Mouse (Mus musculus) liver, adult (tissue): Measurements from ENCODE around the gene 2310046K23Rik.

ENCODE experiments used
- GATA4 ChIP-seq: IDR thresholded peaks from 2 replicates; pipeline ENCODE4 v1.6.1; 2014; ENCODE audit warnings: mild to moderate bottlenecking, low read length; ENCODE audit not compliant: insufficient replicate concordance

2310046K23Rik gene

DNA sequence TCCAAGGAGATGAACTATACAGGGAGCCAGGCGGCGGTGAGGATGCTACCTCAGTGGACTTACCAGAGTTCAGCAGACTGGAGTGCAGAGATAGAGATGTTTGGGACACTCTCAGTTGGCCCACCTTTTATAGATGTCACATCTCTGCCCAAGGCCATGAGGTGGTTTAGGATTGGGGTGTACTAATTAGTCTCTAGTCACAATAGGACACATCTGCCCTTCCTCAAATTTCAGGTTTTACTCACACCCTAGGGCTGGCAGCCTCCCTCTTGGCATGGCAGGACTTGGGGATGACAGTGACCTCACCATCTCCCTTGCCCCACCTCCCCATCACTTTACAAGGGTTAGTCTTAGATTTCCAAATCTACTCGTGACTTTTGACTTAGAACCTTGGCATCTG, at the start of gene 2310046K23Rik:
Gene 2310046K23Rik, minus strand, starts transcription at position 101 of the 400 bp plus-strand sequence.
- no peak for TF ChIP-seq GATA4

DNA sequence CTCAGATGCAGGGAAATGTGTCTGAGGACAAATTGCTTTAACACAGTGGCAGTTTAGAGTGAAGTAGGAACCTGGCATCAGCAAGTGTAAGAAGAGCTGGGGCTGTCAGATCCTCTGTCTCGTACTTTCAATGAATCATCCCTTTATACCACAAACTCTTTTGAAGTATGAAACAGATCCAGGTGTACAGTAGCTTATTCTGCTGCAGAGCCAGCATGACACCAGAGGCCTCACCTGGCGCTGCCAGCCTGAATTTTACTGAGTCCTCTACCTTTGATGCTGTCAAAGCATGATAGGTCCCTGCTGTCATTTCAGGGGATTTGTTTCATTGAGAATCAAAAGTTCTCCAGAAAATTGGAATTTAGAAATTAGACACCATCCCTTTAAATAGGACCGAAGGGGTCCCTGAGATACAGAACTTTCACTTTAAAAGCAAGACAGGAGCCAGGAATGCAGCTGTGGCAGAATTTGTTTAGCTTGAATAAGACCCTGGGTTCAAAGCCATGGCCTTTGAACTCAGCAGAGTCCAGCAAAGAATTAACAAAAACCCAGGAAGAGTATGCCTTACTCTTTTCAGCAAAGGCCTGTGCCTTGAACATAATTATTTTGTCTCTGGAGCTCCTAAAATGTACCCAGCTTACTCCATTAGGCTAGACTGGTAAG, 49.0 kb upstream of the 2310046K23Rik start:
- no peak for TF ChIP-seq GATA4

DNA sequence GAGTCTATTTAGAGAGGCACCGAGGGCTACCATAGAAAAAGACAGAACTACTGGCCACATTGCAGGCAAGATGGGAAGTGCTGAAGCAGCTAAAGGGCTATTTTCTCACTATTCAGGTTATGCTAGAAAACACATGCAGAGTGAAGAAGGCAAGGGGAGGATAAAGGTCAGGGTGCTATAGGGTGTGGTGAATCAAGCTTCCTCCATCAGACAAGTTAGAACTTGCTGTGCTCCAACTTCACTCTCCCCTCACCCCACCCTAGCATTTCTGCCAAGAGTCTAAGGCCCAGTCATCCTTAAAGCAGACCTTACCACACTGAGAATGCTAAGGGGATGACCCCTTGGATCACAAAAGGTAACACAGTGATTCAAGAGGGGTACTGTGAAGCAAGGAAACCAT, 45.2 kb upstream of the 2310046K23Rik start:
- no peak for TF ChIP-seq GATA4

DNA sequence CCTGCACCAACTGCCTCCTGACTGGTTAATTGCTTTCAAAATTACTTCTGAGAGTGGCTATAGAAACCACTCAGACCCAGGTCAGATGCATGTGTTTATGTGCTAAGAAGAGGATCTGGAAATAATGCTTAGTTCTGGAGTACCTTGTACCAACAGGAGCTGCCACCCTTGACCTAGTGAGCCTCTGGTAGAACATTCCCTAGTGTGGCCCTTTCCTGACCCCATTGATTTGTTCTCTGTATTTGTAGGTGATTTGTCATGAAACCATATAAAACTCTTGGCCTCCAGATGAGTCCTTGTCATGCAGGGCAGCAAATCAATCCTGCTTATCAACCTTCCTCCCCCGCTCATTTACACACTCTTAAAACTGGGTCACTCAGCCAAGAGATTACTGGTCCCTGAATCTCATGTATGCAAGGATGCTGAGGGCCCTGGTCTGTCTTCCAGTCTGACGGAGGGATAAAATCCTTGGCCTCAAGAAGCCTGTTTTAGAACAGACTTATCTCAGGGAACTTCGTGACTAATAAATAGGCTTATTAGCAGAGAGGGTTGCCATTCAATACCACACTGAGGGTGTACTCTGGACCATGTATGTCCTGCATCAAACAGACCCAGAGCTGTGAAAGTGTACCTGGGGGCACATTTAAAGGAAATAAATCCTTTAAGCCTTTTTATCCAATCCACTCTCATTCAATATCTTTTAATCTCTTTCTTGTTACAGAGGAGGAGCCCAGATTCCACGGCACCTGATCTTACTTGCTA, 44.5 kb upstream of the 2310046K23Rik start:
- TF ChIP-seq GATA4: no peak

DNA sequence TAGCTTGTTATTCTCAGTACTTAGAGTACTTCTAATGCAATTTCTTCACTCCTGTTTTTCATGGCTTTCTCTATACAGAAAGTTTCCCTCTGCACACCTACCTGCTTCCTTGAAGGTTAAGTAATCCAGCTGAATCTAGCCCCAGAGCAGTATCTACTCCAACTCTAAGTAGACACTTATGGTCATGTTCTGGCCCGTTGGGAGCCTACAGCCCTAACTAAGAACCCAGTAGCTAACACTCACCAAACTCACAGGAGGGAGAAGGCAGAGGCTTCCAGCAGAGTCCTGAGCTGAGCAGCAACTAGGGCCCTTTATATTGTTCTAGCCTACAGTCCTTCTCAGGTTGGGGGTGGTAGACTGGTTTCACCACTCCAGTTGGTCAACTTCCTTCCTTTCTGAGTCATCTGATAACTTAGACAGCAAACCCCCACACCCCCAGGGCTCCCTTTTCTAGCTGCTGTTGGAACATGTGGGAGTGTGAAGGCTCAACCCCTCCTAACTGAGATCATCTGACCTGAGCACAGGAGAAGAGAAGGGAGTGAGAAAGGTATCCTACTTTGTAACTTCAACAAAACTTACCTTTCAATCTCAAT, 39.2 kb upstream of the 2310046K23Rik start, which contains the start of gene Ivl:
Gene Ivl, minus strand, starts transcription at position 287 of the 593 bp plus-strand sequence.
- TF ChIP-seq GATA4: no peak

DNA sequence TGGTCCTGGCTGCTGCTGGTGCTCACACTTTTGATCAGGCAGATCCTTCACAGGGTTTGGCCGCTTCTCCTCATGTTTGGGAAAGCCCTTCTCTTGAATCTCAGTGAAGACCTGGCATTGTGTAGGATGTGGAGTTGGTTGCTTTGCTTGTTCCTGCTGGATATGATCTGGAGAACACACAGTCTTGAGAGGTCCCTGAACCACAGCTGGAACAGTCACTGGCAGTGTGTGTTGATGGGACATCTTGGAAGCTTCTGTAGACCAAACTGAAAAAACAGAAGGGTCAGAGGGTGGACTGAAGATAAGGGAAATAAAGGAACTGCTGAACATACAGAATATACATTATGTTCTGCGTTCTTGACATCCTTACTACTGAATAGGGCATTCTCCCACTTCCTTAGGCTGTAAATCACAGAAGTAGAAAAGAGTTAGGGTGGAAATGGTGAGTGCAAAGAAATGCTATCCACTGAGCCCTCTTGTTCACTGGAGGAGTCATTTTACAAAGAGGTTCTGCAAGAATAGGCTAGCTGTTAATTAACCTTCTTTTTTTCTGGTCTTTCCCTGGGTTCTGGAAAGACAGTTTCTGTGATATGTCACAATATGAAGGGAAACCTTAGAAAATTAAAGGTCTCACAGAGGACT, 38.3 kb upstream of the 2310046K23Rik start:
- no peak for TF ChIP-seq GATA4

DNA sequence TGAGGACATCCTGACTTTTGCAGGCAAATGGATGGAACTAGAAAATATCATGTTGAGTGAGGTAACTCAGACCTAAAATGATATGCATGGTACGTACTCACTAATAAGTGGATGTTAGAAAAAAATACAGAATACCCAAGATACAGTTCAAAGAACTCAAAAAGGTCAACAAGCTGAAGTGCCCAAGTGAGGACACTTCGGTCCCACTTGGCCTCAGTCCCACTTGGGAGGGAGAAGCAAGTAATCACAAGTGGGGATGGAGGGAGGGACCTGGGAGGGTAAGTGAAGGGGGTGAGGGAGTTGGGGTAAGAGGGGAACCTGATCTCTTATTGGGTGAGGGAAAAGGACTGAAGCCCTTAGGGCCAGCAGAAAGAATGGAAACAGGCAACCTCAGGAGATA, 34.4 kb upstream of the 2310046K23Rik start:
- TF ChIP-seq GATA4: no peak

DNA sequence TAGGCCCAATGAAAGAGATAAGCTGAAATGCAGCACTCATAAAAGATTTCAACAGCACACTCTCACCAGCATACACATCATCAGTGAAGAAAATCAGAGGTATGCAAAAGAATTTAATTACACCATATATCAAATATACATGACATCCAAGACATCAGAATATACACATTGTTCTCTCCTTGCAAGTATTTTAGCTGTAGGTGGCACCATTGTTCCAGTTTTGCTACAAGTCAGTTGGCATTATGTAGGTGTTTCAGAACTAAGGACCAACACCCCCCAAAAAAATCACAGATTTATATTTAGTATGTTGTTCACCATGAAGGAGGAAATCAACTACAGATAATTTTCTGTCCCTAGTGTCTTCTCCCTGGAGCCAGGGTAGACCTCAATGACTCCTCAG, 31.1 kb upstream of the 2310046K23Rik start:
- TF ChIP-seq GATA4: no peak

DNA sequence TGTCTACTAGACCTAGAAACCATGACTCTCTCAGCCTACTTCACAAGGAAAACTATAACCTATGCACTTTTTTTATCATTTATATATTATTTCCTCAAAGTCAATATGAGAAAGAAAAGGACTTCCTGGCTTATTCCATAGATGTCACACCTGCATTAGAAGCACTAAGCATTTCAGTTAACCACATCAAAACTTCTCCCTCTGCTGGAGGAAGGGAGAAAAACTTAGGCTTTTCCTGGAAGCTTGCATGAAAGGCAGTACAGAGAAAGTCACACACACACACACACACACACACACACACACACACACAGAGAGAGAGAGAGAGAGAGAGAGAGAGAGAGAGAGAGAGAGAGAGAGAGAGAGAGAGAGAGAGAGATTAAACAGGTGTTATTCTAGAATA, 22.0 kb downstream of the 2310046K23Rik start:
- no peak for TF ChIP-seq GATA4

DNA sequence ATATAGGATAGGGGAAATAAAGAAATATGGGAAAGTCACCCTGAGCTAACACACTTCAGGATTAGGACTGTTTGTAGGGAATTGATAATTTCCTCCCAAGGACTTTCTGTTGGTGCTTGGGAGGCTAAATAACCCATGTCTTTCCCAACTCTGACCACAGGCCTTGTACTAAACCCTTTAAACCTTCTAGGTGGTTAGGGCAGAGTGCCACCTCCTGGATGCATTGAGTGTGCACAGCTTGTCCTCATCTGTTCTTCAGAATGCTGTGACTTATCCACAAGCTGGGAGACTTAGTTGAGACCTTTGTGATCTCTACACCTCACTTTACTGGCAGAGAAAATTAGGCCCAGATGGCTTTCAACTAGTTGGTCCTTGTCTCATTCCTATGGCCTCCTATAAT, 23.5 kb downstream of the 2310046K23Rik start:
- TF ChIP-seq GATA4: no peak

DNA sequence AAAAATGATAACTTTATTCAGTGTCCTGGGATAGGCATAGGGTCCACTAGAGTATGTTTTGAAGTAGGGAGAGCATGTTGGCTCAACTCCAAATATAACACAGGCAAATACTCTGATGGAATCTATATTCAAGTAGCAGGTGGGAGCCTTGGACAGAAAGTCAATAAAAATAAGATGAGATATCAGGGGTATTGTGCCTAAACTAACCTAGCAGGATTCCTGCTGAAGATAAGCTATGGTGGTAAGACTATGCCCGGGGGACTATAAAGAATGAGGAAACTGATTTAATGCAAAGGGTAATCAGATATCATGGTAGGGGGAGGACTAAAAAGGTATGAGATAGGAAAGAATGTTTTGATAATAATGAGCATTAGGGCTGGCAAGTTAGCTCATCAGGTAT, 26.1 kb downstream of the 2310046K23Rik start:
- no peak for TF ChIP-seq GATA4

DNA sequence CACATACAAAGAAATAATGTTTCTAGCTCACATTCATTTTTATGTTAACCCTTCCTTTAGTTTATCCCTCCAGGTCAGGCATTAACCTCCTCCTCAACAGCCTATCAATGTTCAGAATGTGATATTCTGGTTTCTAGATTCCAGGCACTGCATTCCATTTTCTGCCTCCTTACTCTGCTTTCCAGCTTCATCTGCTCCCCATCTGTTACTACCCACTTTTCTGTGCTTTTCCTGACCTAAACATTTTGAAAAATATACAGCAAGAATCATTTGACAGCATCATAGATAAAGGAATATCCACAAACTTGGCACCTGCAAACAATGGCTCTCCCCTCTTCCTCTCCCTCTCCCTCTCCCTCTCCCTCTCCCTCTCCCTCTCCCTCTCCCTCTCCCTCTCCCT, 30.8 kb downstream of the 2310046K23Rik start:
- TF ChIP-seq GATA4: no peak

DNA sequence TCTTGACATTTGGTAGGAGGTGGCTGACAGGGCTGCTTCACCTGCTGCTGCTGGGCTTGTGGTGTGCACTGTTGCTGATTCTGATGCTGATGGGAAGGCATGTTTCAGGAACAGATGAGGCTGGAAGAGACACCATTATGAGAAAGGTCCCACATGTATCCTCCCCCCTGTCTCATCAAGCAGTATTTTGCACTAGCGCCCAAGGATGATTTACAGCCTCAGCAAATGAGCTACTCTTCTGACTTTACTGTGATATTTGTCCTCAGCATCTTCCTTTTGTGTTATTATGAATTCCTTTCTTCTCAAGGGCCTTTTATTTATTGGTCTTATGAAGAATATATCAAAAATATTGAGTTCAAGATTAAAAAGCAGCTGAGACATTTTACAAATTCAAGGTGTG, 33.9 kb downstream of the 2310046K23Rik start, which contains the start of gene Sprr4:
Gene Sprr4, minus strand, starts transcription at position 101 of the 400 bp plus-strand sequence.
- TF ChIP-seq GATA4: no peak

DNA sequence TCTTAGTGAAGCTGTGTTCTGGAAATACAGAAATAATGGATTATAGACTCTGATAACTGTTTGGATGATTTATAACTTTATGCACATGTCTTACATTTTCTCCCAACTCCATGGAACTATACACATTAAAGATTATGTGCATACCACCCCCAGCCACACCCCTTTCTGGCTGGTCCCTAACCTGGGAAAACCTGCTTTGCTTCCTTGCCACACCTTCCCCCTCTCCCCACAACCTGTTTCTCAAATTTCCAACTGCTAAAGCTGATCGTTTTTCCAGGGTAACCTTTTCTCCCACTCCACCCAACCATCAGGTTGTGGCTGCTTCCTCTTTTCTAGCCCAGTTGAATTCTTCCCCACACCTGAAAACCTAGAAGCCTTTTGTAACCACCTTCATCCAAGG, 48.0 kb downstream of the 2310046K23Rik start:
- no peak for TF ChIP-seq GATA4

DNA sequence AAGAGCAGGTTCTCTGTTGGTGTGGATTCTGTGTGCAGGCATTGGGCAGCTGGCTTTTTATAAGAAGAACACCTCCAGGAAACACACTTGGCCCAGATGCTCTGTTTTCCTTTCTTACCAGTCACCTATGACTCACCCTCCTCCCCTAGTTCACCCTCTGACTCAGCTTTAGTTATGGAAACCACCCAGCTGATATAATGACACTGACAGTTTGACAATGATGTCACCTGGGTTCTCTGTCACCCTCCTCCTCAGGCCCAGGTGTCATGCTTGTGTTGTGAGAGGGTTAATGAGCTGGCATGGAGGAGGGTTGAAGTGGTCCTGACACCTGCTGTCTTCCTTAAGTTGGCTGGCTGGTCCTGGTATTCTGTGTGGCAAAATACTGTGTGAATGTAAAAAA, 48.4 kb downstream of the 2310046K23Rik start, which contains the start of gene Sprr1a:
Gene Sprr1a, minus strand, starts transcription at position 33 of the 400 bp plus-strand sequence.
- no peak for TF ChIP-seq GATA4
